Mouse (Mus musculus) limb, embryonic 10.5 days (tissue): ENCODE measurements around the gene Midn. TPM values are rescaled to one million over a fixed set of nuclear protein-coding genes. Genes with fewer than 3 reads are reported as not detected.
A peak's percentile ranks its signal among the peaks of the same experiment; 100 is the strongest.

Experiments used
- DNase-seq: peaks from one replicate; pipeline ENCODE4 v3.0.0-alpha.2; 2017; ENCODE audit warnings: low spot score
- H3K27ac ChIP-seq: fragments of 300-500 bp; sonication (generic); 2 replicates; pipeline ENCODE4 v1.5.1; 2016; ENCODE audit warnings: mild to moderate bottlenecking
- H3K27me3 ChIP-seq: fragments of 300-500 bp; sonication (generic); 2 replicates; pipeline ENCODE4 v1.6.1; 2016; ENCODE audit warnings: low read depth, mild to moderate bottlenecking; ENCODE audit not compliant: poor library complexity, severe bottlenecking
- H3K36me3 ChIP-seq: fragments of 300-500 bp; sonication (generic); 2 replicates; pipeline ENCODE4 v1.6.1; 2016; ENCODE audit warnings: mild to moderate bottlenecking, moderate library complexity
- H3K4me1 ChIP-seq: fragments of 300-500 bp; sonication (generic); 2 replicates; pipeline ENCODE4 v1.6.1; 2016
- H3K4me3 ChIP-seq: fragments of 300-500 bp; sonication (generic); 2 replicates; pipeline ENCODE4 v1.5.1; 2016; ENCODE audit warnings: mild to moderate bottlenecking, moderate library complexity
- H3K9me3 ChIP-seq: fragments of 300-500 bp; sonication (generic); replicated peaks from 2 replicates; pipeline ENCODE4 v1.6.1; 2016; ENCODE audit warnings: mild to moderate bottlenecking
- WGBS: fragments of 180-500 bp; shearing (Covaris S2); methylation state at CpG from one replicate; pipeline ENCODE4 v1.1.7; 2016; 5-methylcytosine and 5-hydroxymethylcytosine counted together
- polyA plus RNA-seq: library from polyadenylated mRNA; unstranded; fragments of >200 nt; fragmentation: Nextera tagmentation; extraction: Ambion mirVana; gene quantifications from 2 replicates; pipeline ENCODE4 v1.2.1, GENCODE M21; 2016

The Midn gene
- polyA plus RNA-seq, 1 experiment from 2014 or later = 26.2 TPM

- H3K4me1 ChIP-seq = peaks cover 44% of the 10 kb centered on the region
- peaks cover 40% of the 10 kb centered on the region for H3K36me3 ChIP-seq
- H3K4me3 ChIP-seq = peak overlapping the region; percentile 94
- no peak for DNase-seq
- H3K27ac ChIP-seq = peak overlapping the region; percentile 93
- H3K27me3 ChIP-seq = no peaks in the 10 kb centered on the region
- under 1% methylated on average over 63 of the region's 63 CpGs for WGBS
- H3K9me3 ChIP-seq = no peaks in the 10 kb centered on the region
Measured at GRCm38 (mm10) chr10:80115944-80116335, 32.1 kb upstream of the Midn start.

GRCm38 (mm10) chr10:80116563-80116926 lies 31.5 kb upstream of the Midn start:
- Histone ChIP-seq H3K9me3 (no peaks in the 10 kb centered on the region), H3K27ac (peak overlapping the region; percentile 93), H3K4me3 (peak overlapping the region; percentile 94), H3K27me3 (no peaks in the 10 kb centered on the region), H3K36me3 (peaks cover 46% of the 10 kb centered on the region), H3K4me1 (peaks cover 44% of the 10 kb centered on the region)
- WGBS = 1% methylated on average over 27 of the region's 27 CpGs
- DNase-seq = peak; percentile 62

- Histone ChIP-seq H3K27me3 (no peaks in the 10 kb centered on the region), H3K4me3 (peak overlapping the region; percentile 94), H3K4me1 (peaks cover 44% of the 10 kb centered on the region), H3K27ac (peak overlapping the region; percentile 93), H3K36me3 (peaks cover 52% of the 10 kb centered on the region), H3K9me3 (no peaks in the 10 kb centered on the region)
- peak; percentile 50 for DNase-seq
- 7% methylated on average over 30 of the region's 30 CpGs for WGBS
Measured at GRCm38 (mm10) chr10:80116927-80117691, 31.0 kb upstream of the Midn start.

- no peak for DNase-seq
- Histone ChIP-seq H3K9me3 (no peaks in the 10 kb centered on the region), H3K36me3 (peaks cover 58% of the 10 kb centered on the region), H3K27me3 (no peaks in the 10 kb centered on the region), H3K27ac (peak overlapping the region; percentile 93; the same call in 1 of the 2 replicates), H3K4me3 (peak overlapping the region; percentile 94), H3K4me1 (peaks cover 44% of the 10 kb centered on the region)
- WGBS = 74% methylated on average over 1 of the region's 1 CpGs
Measured at GRCm38 (mm10) chr10:80117736-80118135, 30.3 kb upstream of the Midn start.

GRCm38 (mm10) chr10:80118552-80118951 lies 29.5 kb upstream of the Midn start:
- Histone ChIP-seq H3K27me3 (no peaks in the 10 kb centered on the region), H3K9me3 (no peaks in the 10 kb centered on the region), H3K4me1 (peaks cover 44% of the 10 kb centered on the region), H3K36me3 (peaks cover 66% of the 10 kb centered on the region), H3K4me3 (peak overlapping the region; percentile 94), H3K27ac (no peak overlapping the region)
- DNase-seq = no peak
- WGBS = 87% methylated on average over 6 of the region's 6 CpGs

- no peak overlapping the region for H3K27ac ChIP-seq
- WGBS = 86% methylated on average over 2 of the region's 2 CpGs
- H3K36me3 ChIP-seq = peaks cover 82% of the 10 kb centered on the region
- H3K27me3 ChIP-seq = no peaks in the 10 kb centered on the region
- peaks cover 39% of the 10 kb centered on the region for H3K4me1 ChIP-seq
- no peaks in the 10 kb centered on the region for H3K9me3 ChIP-seq
- peak overlapping the region; percentile 6; the same call in 1 of the 2 replicates for H3K4me3 ChIP-seq
- DNase-seq = no peak
Measured at GRCm38 (mm10) chr10:80120146-80120545, 27.9 kb upstream of the Midn start.

- 86% methylated on average over 2 of the region's 2 CpGs for WGBS
- DNase-seq = no peak
- Histone ChIP-seq H3K27ac (no peak overlapping the region), H3K4me3 (no peak overlapping the region), H3K9me3 (no peaks in the 10 kb centered on the region), H3K36me3 (peaks cover 97% of the 10 kb centered on the region), H3K4me1 (peaks cover 38% of the 10 kb centered on the region), H3K27me3 (no peaks in the 10 kb centered on the region)
Measured at GRCm38 (mm10) chr10:80121639-80122038, 26.4 kb upstream of the Midn start.

GRCm38 (mm10) chr10:80123932-80124562 lies 24.0 kb upstream of the Midn start:
- peaks cover 100% of the 10 kb centered on the region for H3K36me3 ChIP-seq
- 85% methylated on average over 9 of the region's 9 CpGs for WGBS
- H3K27ac ChIP-seq = no peak overlapping the region
- peaks cover 14% of the 10 kb centered on the region for H3K4me1 ChIP-seq
- no peaks in the 10 kb centered on the region for H3K27me3 ChIP-seq
- H3K4me3 ChIP-seq = no peak overlapping the region; the same call in 1 of the 2 replicates
- DNase-seq = no peak
- no peaks in the 10 kb centered on the region for H3K9me3 ChIP-seq

- peaks cover 30% of the 10 kb centered on the region for H3K4me1 ChIP-seq
- no peaks in the 10 kb centered on the region for H3K9me3 ChIP-seq
- peaks cover 100% of the 10 kb centered on the region for H3K36me3 ChIP-seq
- no peak overlapping the region for H3K27ac ChIP-seq
- no peak for DNase-seq
- peaks cover 9% of the 10 kb centered on the region; the same call in 1 of the 2 replicates for H3K27me3 ChIP-seq
- H3K4me3 ChIP-seq = no peak overlapping the region
- WGBS = 93% methylated on average over 8 of the region's 8 CpGs
Measured at GRCm38 (mm10) chr10:80127920-80128319, 20.2 kb upstream of the Midn start.

GRCm38 (mm10) chr10:80129846-80130245 lies 18.2 kb upstream of the Midn start:
- 96% methylated on average over 9 of the region's 9 CpGs for WGBS
- peaks cover 21% of the 10 kb centered on the region for H3K27me3 ChIP-seq
- no peaks in the 10 kb centered on the region for H3K9me3 ChIP-seq
- H3K4me1 ChIP-seq = peaks cover 23% of the 10 kb centered on the region
- H3K4me3 ChIP-seq = 0 out of 2 replicates have a peak overlapping the region, but pooled peaks have one; percentile 4
- no peak for DNase-seq
- peaks cover 100% of the 10 kb centered on the region for H3K36me3 ChIP-seq
- H3K27ac ChIP-seq = no peak overlapping the region

GRCm38 (mm10) chr10:80130403-80131031 lies 17.6 kb upstream of the Midn start:
- 87% methylated on average over 18 of the region's 18 CpGs for WGBS
- H3K36me3 ChIP-seq = peaks cover 99% of the 10 kb centered on the region
- peak overlapping the region; percentile 35 for H3K4me3 ChIP-seq

GRCm38 (mm10) chr10:80131316-80131951 lies 16.6 kb upstream of the Midn start:
- Histone ChIP-seq H3K27ac (peak overlapping the region; percentile 66), H3K4me1 (peaks cover 27% of the 10 kb centered on the region), H3K27me3 (peaks cover 37% of the 10 kb centered on the region), H3K36me3 (peaks cover 99% of the 10 kb centered on the region), H3K9me3 (0 out of 2 replicates have a peak, but pooled peaks cover 2% of the 10 kb centered on the region), H3K4me3 (peak overlapping the region; percentile 35)
- 14% methylated on average over 55 of the region's 55 CpGs for WGBS
- DNase-seq = peak; percentile 76

More at GRCm38 (mm10) chr10:80130403-80131031, 17.6 kb upstream of the Midn start:
- peaks cover 28% of the 10 kb centered on the region for H3K27me3 ChIP-seq
- H3K9me3 ChIP-seq = no peaks in the 10 kb centered on the region
- no peak overlapping the region for H3K27ac ChIP-seq
- peaks cover 23% of the 10 kb centered on the region for H3K4me1 ChIP-seq
- no peak for DNase-seq
